Mouse (Mus musculus) cortical plate, adult 2 months (tissue): Measurements from ENCODE around the gene Etv3.

Source experiments
- CTCF ChIP-seq: fragments of 200-500 bp; IDR thresholded peaks from 2 replicates; pipeline ENCODE4 v1.5.1; 2011; ENCODE audit warnings: mild to moderate bottlenecking, control low read depth, low read length; ENCODE audit not compliant: insufficient read depth; ENCODE audit errors: extremely low read depth
- POLR2A ChIP-seq: fragments of 200-500 bp; IDR thresholded peaks from 2 replicates; pipeline ENCODE4 v1.6.1; 2011; ENCODE audit warnings: mild to moderate bottlenecking, low read length, control low read depth; ENCODE audit not compliant: insufficient read depth; ENCODE audit errors: extremely low read depth

- no peak for TF ChIP-seq CTCF
- TF ChIP-seq POLR2A, result no peak
These were observed 30.9 kb downstream of the Etv3 start for GRCm38 (mm10) chr3:87556109-87556531.
